Mouse (Mus musculus) gastrocnemius, adult 18-20 months (tissue): ENCODE measurements around the gene Pef1. TPM values are rescaled to one million over a fixed set of nuclear protein-coding genes. Genes with fewer than 3 reads are reported as not detected.

Experiments used
- DNase-seq: peaks from one replicate; pipeline ENCODE4 v3.0.0; 2021; ENCODE audit warnings: low spot score
- long read RNA-seq, 2 experiments: library from polyadenylated mRNA; stranded (forward); transcript quantifications; one replicate each; pipeline ENCODE4 v2.0.0; 2021
- total RNA-seq, 2 experiments: library from RNA; stranded (reverse); gene quantifications; 2 replicates each; pipeline ENCODE4 v1.2.3; 2021

The Pef1 gene
- total RNA-seq: 10 to 100 TPM; 33.7 to 38.6 TPM
- long read RNA-seq, experiment 1, transcript Pef1-201 (5 exons, 1,551 nt): major isoform, 23 of 26 reads
- long read RNA-seq, experiment 1, partial matches to known transcripts: 2 of 26 reads
- long read RNA-seq, experiment 1, other reads (novel, unspliced or antisense): 1 of 26 reads
- long read RNA-seq, experiment 2, transcript Pef1-201 (5 exons, 1,551 nt): major isoform, 14 of 16 reads
- long read RNA-seq, experiment 2, partial matches to known transcripts: 2 of 16 reads
- long read RNA-seq, experiment 2, other reads (novel, unspliced or antisense): 0 of 16 reads

DNA sequence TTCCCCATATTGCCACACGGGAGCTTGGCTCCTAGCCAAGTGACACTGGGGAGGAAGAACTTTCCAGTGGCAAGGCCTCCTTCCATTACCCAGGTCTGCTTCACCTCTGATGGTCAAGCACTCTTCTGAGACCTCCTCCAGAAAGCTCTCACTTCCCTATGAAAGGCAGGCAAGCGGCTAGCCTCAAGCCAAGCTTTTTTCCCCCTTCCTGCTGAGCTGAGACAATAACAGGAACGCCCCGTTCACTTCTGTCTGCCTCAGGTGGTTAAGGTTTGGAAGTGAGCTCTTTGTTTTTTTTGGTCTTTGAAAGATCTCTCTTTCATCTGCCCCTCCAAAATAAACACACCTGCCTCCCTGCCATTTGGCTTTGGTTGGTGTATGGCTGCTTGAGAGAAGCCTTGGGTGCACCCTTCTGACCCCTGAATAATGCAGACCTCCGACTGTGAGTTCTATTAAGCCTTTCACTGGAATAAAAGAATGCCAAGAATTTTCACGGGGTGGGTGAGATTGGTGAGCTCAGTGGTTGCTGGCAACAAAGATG lies at the start of gene Pef1:
Pef1 (plus strand) TSS at position 448 of the 541 bp plus-strand sequence.
- DNase-seq: no peak

DNA sequence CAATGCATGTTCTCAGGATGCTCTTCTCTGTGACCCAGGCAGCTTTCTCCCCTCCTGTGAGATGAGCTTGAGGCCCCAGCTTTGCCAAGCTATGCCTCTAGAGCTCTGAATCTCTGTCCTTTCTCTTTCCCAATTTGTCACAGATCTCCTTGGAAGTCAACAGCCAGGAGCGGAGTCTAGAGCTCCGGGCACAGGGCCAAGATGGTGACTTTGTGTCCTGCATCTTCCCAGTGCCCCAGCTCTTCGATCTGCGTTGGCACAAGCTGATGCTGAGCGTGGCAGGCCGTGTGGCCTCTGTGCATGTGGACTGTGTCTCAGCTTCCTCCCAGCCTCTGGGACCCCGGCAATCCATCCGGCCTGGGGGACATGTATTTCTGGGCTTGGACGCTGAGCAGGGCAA lies 49.2 kb upstream of the Pef1 start:
- no peak for DNase-seq

DNA sequence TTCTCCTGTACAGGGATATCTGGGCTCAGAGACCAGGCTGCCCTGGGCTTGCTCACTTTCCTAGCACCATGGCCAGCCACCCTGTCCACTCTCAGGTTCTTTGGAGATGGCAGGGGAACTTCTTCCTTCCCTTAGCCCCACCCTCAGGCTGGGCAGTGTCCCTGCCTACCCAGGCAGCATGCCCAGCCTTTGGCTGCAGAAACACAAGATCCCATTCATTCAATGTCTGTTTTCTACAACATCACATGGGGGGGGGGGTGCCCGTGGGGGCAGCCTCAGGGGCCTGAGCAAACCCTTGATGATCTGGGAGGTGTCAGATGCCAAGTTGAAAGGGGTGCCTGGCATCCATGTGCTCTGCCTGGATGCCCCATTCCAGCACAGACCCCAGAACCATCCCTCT lies 47.6 kb upstream of the Pef1 start:
- no peak for DNase-seq

DNA sequence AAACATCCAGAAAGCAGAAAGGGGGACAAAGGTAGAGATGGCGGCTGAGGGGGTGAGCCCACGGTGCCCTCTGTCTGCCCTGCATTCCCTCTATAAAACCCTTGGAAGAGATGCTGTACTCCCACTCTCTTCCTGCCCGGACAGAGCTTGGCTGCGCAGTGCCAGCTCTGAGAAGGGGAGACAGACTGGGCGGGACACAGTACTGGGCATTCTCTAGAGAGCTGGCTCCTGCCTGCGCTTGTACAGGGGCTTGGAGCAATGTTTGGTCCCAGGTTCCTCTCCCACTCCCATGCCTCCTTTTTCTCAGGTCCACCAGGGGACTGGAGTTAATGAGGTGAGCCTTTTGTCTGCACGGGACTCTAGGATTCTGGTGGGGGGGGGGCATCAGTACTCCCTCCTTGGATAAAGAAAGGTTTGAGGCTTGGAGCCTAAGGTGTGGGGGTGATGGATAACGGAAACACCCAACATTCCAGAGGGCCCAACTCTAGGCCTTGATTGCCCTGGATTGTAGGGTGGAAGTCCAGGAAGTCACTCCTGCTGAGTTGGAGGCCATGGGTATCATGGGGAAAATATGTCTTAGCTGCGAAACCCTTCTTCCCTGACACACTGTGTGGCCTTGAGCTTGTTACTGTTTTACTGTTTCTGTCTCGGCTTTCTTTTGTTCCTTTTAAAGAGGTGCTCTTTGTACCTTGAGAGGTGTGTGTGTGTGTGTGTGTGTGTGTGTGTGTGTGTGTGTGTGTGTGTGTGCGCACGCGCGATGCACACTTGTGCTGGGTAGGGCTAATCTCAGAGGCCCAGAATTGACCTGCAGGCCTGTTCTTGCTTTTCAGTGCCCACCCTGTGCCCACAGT lies 47.0 kb upstream of the Pef1 start:
- no peak for DNase-seq

DNA sequence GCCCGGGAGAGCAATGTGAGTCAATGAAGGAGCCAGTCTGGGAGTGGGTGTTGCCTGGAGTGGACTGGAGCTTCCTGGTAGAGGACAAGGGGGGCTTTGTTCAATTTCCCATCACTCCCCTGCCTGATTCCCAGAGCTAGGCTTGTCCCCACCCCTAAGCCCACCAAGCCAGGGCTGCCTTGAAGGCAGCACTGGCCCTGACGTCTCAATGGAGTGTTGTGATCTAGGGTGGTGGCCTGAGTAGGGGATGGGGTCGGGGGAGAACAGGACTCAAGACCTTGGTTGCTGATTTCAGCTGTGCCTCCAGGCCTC lies 46.4 kb upstream of the Pef1 start:
- DNase-seq: no peak

DNA sequence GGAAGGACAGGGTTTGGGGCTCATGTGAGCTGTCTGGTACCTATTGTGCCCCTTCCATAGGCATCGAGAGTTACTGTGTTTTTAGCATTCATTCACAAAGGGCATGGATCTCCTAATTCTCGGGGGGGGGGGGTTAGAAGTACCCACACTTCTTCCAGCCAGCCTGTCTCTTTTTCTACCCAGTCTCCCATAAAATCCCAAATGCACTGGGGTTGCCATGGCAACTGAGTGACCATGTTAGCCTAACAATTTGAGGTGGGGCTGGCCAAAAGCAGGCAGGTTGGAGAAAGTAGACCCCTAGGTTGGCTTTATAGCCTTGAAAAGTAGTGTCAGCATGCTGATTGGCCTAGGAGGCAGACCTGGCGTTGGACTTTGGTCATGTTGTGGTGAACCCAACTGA lies 45.9 kb upstream of the Pef1 start:
- DNase-seq: no peak

DNA sequence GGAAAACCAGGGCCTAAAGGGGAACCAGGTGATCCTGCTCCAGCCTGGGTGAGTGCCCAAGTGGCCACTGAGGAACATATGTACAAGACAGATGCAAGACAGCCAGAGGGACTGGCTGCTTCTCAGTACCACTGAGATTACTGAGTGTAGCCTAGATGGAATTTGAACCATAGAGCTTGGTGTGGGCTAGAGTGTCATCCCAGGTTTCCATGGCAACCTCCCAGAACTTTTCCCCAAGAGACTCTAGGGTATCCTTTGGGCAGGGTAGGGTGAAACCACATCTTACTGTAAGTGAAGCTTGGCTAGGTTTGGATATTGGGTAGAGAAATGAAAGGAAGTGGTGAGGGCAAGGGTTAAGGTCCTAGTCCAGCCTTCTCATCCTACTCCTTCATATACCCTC lies 41.4 kb upstream of the Pef1 start:
- no peak for DNase-seq

DNA sequence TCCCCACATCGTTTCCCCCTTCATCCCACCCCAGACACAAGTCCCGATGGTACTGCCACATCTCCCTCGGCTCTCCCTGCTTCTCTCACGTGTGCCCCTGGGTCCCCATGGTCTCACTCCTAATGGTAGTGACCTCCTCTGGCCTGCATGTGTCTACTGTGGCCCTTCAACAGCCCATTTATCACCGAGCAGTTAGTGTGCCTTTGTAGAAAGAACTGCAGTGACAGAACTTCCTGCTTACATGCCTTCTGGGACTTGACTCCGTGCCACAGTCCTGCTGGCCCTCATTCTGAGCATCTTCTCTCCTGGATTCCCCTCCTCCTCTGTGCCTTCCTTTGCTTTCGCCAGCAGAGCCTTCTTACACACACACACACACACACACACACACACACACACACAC lies 39.2 kb upstream of the Pef1 start:
- no peak for DNase-seq

DNA sequence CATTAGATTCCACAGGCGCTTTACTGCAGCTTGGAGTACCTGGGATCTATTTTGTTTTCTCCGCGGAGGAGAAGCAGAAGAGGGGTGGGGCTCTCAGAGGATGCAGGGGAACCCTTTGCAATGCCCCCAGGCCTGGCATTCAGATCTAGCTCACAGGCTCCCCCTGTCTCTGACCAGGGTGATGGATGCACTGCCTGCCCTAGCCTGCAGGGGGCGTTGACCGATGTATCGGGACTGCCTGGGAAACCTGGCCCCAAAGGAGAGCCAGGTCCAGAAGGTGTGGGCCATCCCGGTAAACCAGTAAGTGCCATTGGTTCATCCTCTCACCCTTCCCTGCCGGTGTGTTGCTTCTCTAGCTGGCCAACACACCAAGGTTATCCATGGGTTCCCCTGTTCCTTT lies 35.5 kb upstream of the Pef1 start:
- DNase-seq: peak; percentile 21

DNA sequence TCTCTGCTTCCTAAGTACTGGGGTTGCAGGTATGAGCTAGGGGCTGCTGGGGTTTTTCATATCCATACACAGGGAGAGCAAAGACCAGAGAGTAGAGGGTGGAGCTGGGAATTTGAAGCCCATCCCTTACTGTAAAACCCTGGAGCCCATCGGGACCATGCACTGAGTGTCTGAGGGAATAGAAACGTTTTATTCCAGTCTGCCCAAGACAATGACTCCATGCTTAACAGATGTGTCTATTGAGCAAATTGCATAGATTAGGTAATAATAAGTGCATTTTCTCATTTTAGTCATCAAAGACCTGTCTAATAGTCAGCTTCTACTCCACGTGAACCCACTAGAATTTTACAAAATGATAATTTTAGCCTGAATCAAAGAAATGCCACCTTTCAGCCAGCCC lies 31.8 kb upstream of the Pef1 start:
- DNase-seq: no peak

DNA sequence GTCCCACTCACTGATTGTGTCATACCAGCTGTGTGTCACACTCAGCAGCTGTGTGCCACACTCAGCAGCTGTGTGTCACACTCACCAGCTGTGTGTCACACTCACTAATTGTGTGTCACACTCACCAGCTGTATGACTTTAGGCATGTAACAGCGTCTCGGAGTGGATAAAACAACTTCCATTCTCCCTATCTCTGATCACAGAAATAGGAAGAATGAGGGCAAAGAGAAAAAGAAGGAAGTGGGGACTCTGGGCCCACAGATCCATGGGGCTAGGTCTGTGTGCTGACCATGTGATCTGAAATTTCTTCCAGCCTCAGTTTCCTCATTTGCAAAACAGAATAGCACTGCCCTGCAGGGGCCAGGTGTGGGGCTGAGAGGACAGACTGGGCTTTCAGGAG lies 30.6 kb upstream of the Pef1 start:
- DNase-seq: no peak

DNA sequence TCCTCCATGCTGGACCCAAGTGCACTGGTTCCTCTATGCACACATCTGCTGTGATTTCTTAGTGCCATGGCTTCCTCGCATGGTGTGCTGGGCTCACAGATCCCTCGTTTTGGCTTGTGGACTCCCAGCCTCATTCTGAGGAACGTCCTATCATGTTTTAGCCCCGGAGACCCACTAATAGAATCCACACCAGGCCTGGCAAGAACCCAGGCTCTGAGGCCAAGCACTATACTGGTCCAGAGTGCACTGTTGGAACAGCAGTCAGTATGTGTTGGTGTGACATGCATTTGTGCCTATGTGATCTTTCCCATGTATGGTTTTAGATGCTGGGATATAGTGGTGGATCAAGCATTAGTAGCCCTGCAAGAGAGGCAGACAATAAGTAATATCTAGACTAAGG lies 29.0 kb upstream of the Pef1 start:
- DNase-seq: no peak

DNA sequence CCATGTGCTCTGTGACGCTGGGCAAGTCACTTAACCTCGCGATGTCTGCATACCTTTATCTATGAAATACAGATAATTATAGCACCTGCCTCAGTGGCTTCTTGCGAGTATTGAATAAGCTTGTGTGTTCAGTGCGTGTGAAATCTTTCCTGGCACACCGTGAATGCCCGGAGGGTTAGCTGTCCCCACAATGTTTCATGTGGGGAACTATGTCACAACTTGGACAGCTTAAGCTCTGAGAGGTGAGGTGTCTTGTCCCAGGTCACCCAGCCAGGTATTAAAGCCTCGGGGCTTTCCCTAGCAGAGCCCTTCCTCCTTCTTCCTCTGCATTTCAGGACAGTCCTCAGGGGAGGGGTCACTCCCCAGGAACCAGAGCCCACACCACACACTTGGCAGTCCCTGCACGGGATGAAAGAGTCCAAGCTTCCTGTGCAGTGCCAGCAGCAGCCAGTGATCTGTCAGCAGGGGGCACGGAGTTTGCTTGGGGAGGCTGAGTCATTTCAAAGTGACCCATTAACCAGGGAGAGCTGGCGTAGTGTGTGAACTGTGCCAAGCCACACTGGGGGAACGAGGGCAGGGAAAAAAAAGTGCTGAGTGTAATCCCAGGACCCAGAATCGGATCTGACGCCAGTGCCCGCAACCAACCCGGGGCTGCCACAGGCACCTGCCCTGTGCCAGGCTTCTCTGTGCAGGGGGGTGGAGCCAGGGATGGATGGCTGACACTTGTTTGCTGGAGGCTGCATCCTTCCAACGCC lies 27.4 kb upstream of the Pef1 start:
- DNase-seq: peak; percentile 53

DNA sequence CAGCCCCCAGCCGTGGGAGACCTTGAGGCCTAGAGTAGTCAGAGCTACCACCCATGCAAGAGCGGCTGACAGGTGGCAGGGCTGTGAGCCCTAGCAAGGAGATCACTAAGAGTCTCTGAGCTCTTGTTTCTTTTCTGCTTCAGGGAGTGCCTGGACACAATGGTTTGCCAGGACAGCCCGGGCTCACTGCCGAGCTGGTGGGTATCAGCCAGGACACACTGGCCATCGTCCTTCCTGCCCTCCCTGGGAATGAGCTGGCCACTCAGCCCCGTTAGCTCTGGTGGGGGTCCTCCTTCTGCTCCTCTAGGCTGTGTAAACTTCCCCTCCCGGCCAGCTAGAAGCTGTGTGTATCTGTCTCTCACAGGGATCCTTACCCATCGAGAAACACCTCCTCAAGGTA lies 25.5 kb upstream of the Pef1 start:
- no peak for DNase-seq

DNA sequence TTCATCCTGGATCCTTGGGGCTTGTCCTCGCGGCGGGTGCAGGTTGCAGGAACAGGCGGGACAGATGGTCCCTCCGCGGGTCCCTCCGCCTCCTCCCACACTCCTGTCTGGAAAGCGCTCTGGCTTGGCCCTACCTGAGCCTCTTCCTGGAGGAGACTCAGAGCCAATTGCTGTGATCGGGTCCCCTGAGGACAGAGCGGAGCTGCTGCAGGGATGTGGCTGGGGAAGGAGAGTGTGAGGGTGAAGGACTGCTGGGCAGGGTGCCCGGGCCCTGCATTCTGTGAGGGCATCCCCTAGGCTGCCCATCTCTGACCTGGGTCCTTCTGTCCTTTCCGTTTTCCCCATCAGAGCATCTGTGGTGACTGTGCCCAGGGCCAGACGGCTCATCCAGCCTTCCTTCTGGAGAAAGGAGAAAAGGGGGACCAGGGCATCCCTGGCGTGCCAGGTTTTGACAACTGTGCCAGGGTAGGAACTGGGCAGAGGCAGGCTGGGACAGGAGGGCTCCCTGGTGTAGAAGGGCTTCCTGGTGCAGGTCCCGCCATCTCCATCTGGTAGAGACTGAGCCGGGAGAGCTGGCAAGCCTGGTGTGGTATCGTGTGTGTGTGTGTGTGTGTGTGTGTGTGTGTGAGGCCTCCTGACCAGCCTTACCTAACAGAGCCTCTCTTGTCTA lies 23.4 kb upstream of the Pef1 start:
- no peak for DNase-seq

DNA sequence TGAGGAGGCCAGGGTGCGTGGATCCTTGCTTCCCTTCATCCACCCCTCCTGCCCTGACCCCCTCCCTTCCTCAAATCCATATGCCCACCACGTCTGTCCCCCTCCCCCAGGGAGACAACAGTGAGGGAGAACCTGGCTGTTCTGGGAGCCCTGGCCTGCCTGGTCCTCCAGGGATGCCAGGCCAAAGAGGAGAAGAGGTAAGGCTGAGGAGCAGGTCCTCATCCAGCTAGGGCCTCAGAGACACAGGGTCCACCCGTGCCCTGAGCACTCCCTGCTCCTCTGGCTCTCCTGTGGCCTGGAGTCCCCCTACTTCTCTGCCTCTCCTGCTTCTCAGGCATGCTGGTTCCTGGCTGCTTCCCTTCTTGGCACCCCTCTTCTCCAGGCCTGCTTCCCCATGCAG lies 22.8 kb upstream of the Pef1 start:
- no peak for DNase-seq

DNA sequence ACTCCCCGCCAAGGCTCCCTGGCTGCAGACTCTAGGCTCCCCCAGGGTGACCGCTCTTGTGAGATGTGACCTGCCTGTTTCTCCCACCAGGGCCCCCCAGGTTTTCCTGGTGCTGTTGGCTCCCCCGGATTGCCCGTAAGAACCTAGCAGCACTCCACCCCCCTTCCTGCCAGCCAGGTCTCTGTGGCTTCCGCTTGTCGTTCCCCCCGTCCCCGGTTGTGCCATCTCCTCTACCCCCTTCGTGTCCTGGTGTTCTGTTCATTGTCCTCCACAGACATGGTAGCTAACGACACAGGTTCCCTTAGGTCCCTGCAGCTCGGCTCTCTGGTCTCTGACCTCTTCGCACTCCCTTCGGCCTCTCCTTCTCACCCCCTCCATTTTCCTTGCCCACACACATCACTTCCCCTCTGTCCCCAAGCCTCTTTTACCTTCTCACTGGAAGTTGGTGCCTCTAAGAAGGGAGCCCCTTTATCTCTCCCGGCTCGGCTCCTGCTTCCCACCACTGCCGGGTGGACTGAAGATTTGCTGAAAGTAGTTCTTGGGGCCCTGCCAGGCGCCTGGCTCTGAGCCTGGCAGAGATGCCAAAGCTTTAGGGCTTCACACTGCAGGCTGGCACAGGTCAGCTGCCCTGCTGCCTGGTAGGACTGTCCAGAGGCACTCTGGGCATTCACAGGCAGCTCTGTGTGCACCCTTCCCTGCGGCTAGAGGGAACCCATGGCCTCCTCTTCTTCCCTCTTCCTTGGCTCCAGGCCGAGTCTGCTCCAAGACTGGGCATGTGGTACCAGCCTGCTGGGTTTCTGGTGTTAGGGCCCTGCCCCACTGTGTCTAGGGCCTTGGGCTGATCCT lies 20.8 kb upstream of the Pef1 start:
- peak; percentile 42 for DNase-seq

DNA sequence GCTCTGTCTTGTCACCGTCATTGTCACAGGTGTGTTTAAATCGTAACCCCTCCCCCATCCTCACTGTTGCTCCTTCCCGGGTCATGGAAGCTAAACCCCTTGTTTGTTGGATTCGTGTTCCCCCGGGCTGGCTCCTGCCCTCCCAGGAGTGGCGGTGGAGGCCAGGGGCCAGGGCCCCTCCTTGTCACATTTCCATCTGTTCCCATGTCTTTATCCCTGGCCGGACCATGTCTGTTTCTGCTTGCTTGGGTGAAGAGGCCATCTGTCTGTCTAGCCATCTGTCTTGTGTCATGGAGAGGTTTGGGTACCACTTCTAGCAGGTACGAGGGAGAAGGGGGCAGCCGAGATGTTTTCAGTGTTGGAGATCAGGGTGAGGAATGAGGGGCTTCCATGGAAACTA lies 20.1 kb upstream of the Pef1 start:
- DNase-seq: no peak

DNA sequence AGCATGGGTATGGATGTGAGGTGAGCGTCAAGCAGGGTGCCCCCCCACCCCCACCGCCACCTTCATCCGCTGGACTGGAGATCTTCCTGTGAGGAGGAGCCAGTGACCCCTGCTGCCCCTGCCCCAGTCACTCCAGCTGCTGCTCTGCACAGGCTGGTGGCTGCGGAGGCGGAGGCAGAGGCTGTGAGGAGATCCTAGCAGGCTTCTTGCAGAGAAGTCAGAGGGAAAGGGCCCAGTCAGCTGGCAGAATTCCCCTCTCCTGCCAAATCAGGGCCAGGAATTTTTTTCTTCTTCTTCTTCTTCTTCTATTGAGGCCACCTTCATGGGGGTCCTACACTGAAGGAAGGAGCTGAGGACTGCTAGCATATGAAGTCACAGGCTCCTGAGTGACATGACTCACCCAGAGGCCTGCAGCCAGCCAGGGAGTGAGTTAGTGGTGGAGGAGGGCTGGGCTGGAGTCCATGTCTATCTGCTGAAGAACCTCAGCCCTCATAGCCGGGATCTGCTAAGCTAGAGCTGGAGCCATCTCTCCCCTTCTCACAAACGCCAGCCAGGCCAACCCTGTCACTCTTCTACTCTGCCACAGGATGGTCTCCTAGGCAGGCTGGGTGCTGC lies 17.9 kb upstream of the Pef1 start:
- peak; percentile 29 for DNase-seq

DNA sequence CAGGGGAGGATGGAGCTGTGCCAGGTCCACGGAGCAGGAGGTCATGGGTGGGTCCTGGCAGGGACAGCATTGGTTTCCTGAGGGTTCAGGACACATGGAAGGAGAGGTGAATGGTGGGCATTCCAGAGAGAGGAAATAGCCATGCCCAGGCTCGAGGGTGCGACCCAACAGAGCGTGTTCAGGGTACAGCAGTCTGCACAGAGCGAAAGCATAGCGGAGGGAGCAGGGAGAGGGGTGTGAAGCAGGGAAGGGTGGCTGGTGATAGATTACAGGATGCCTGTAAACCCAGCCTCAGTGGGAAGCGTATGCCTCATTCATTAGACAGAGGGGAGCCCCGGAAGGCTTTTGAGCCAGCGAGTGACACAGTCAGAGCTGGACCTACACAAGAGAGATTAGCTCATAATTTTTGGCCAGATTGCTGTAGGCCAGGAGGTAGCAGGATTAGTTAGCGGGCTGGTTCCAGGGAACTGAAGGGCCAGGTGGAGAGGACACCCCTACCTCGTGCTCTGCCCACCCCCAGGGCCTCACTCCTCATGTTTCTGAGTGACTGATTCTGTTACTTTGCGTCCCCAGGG lies 17.0 kb upstream of the Pef1 start:
- no peak for DNase-seq
